Mouse (Mus musculus) layer of hippocampus, adult 2 months (tissue): ENCODE data around the gene Casp6. TPM values are rescaled to one million over a fixed set of nuclear protein-coding genes. Genes with fewer than 3 reads are reported as not detected.

Experiments used
- DNase-seq, 2 experiments: peaks; one replicate each; pipeline ENCODE4 v3.0.0; 2022; ENCODE audit warnings: low spot score in 2 of 2
- H3K27ac ChIP-seq: fragments of 200-600 bp; 2 replicates; pipeline ENCODE4 v1.8.1; 2022
- H3K4me3 ChIP-seq: fragments of 200-600 bp; 2 replicates; pipeline ENCODE4 v1.8.1; 2022; ENCODE audit warnings: mild to moderate bottlenecking
- CTCF ChIP-seq: fragments of 200-600 bp; conservative IDR thresholded peaks from 2 replicates; pipeline ENCODE4 v1.8.1; 2022; ENCODE audit warnings: antibody characterized with exemption, mild to moderate bottlenecking, moderate library complexity
- total RNA-seq, 2 experiments: library from RNA; stranded (reverse); gene quantifications; 2 replicates each; pipeline ENCODE4 v1.2.3; 2021

The Casp6 gene
- total RNA-seq, 2 experiments from 2014 or later: 5.1 to 9.0 TPM

DNA sequence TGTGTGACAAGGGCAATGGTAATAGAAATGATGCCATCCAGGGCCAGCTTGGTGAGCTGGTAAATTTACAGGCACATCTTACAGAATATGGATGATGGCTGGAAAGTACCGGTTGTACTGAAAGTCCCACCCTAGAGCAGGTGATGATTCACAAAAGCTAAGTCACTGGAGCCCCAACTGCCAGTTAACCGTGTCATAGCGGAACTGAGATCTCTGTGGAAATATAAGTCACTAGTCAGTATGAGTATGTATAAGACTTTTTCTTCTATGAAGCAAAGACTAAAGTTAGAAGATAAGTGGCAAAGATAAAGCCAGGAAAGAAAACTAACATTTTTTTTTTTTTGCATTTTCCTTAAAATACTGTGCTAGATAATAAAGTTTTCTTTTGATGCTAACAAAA, 8.1 kb upstream of the Casp6 start:
- no peak for TF ChIP-seq CTCF
- no peak overlapping the region for H3K4me3 ChIP-seq
- H3K27ac ChIP-seq: no peak overlapping the region
- no peak for DNase-seq

- no peak overlapping the region for H3K27ac ChIP-seq
- H3K4me3 ChIP-seq: no peak overlapping the region
- no peak for TF ChIP-seq CTCF
- no peak for DNase-seq
These were observed 4.6 kb upstream of the Casp6 start for GRCm38 (mm10) chr3:129896591-129896990.

DNA sequence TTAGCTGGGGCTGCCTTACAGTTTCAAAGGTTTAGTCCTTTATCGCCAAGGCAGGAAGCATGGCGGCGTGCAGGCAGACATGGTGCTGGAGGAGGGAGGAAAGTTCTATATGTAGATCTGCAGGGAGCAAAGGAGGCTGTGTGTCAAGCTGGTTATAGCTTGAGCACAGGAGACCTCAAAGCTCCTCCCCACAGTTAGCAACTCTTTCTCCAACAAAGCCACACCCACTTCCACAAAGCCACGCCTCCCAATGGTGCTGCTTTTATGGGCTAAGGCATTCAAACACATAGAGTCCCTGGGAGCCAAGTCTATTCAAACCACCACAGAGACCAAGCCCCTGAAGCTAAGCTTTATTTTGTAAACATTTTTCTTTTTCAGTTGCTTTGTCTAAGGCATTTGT, 2.3 kb upstream of the Casp6 start:
- H3K4me3 ChIP-seq: no peak overlapping the region
- DNase-seq: no peak
- TF ChIP-seq CTCF: no peak
- no peak overlapping the region for H3K27ac ChIP-seq

- no peak for TF ChIP-seq CTCF
- H3K4me3 ChIP-seq: no peak overlapping the region
These were observed 2.1 kb downstream of the Casp6 start for GRCm38 (mm10) chr3:129903369-129903768.

DNA sequence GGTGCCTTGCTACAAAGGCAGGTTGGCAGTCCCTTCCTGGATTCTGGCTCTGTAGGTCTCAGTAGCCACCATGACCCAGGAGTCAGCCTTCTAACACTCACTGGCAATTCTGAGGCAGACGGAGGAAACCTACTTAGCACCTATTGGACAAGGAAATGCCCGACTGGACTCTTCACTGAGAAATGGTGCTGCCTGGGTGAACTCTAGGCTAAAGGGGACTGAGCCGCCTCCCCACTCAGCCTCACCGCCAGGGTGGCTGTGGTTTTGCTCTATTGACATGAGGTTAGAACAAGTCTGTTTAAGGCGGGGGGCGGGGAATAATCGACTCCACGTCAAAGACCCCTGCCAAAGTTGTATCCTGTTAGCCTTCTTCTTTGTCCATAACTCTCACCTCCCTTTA, 2.6 kb downstream of the Casp6 start:
- no peak overlapping the region for H3K27ac ChIP-seq
- no peak for TF ChIP-seq CTCF
- no peak overlapping the region for H3K4me3 ChIP-seq
- no peak for DNase-seq

More at GRCm38 (mm10) chr3:129903369-129903768, 2.1 kb downstream of the Casp6 start:
- no peak for DNase-seq
- no peak overlapping the region for H3K27ac ChIP-seq

DNA sequence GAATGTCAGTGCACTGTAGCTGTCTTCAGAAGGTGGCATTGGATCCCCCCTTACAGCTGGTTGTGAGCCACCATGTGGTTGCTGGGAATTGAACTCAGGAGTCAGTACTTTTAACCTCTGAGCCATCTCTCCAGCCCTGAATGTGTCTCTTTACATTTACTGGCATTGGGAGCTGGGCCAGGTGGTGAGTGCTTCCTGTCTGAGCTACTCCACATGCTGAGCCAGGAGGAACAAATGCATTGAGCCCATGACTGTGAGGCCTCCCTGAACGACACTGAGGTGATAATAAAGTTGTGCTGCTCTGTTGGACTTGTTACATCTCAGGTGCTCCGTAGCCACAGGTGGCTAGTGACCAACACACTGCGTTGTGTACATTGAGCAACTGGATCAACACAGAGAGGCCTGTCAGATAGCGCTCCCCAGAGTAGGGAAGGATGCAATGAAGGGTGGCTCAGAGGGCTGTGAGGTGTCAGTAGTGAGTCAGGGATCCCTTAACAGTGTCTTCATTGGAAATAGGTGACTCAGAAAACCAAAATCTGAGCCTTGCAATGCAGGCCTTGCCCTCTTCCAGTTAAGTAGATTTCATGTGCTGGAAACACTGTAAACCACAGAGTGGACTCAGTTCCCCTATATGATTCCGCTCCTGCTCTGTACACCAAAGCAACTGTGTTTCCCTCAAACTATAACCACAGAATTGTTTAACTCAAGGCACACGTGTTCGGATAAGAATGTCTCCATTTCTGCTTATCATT, 3.3 kb downstream of the Casp6 start:
- Histone ChIP-seq H3K4me3 (no peak overlapping the region), H3K27ac (no peak overlapping the region)
- no peak for DNase-seq
- TF ChIP-seq CTCF: no peak

DNA sequence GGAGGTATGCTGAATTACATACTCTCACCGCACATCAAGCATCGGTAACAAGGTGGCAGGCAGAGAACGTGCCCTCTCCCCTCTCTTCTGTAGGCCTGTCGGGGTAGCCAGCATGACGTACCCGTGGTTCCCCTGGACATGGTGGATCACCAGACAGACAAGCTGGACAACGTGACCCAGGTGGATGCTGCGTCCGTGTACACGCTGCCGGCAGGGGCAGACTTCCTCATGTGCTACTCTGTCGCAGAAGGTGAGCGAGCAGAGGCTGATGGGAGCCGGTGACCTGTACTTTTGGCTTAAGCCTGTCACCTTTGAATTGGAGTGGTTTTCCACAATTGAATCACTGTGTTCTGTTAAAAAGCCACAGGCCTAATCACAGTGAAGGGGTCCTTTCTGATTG, 10.8 kb downstream of the Casp6 start:
- no peak for TF ChIP-seq CTCF
- Histone ChIP-seq H3K27ac (no peak overlapping the region), H3K4me3 (no peak overlapping the region)
- DNase-seq: no peak

- TF ChIP-seq CTCF: no peak
- DNase-seq: no peak
These were observed 12.0 kb downstream of the Casp6 start for GRCm38 (mm10) chr3:129913241-129913640.

GRCm38 (mm10) chr3:129917424-129917823, 16.2 kb downstream of the Casp6 start:
- Histone ChIP-seq H3K4me3 (no peak overlapping the region), H3K27ac (no peak overlapping the region)
- no peak for DNase-seq
- TF ChIP-seq CTCF: no peak

More at GRCm38 (mm10) chr3:129913241-129913640, 12.0 kb downstream of the Casp6 start:
- no peak overlapping the region for H3K27ac ChIP-seq
- no peak overlapping the region for H3K4me3 ChIP-seq

GRCm38 (mm10) chr3:129918434-129918833, 17.2 kb downstream of the Casp6 start:
- DNase-seq: peak; percentile 78 to 79
- TF ChIP-seq CTCF: peak; percentile 88
- Histone ChIP-seq H3K4me3 (no peak overlapping the region), H3K27ac (no peak overlapping the region)

DNA sequence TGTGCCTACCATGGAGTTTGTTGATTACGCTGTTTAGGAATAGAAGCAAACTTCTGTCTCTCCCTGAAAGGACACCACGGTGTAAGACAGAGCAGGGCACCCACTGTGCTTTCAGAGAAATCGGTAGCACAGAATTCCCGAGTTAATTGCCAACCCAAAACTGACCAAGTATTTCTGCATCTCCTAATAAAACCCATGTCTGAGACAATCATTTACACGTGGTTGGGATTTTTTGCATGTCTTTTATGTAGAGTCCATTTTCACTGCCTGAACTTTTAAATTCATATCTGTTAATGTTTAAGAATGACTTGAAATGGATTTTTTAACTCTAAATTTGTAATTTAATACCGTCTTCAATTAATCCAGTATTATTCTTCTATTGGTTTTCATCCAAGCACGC, 22.4 kb downstream of the Casp6 start:
- DNase-seq: no peak
- no peak for TF ChIP-seq CTCF
- Histone ChIP-seq H3K4me3 (no peak overlapping the region), H3K27ac (no peak overlapping the region)

- no peak overlapping the region for H3K27ac ChIP-seq
- DNase-seq: no peak
- H3K4me3 ChIP-seq: no peak overlapping the region
- TF ChIP-seq CTCF: no peak
These were observed 24.6 kb downstream of the Casp6 start for GRCm38 (mm10) chr3:129925861-129926260.

GRCm38 (mm10) chr3:129930213-129930778, 29.1 kb downstream of the Casp6 start:
- H3K4me3 ChIP-seq: no peak overlapping the region
- no peak for TF ChIP-seq CTCF
- H3K27ac ChIP-seq: no peak overlapping the region
- peak in 1 of 2 experiments; percentile 7 for DNase-seq

DNA sequence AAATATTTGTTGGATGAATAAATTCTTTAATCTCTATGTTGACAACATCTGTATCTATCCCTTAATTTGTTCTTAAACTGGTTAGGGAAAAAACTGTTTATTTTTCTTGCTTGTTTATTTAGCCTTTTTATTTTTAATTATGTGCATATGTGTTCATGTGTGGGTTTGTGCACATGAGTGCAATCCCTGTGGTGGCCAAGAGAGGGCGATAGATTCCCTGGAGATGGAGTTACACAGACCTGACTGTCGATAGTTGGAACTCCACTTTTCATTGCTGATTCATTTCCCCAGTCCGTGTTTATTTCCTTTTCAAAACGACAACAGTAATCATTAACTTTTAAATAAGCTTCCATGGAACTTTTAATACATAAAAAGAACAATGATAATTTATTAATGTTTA, 31.2 kb downstream of the Casp6 start:
- H3K4me3 ChIP-seq: no peak overlapping the region
- TF ChIP-seq CTCF: peak; percentile 73
- H3K27ac ChIP-seq: no peak overlapping the region
- no peak for DNase-seq
